Mouse (Mus musculus) liver, adult 2 months (tissue): ENCODE measurements around the gene Ifna4.
"Not testable (repeated sequence)": the region's sequence is repeated elsewhere in the genome, so short reads cannot be mapped to it uniquely, and the experiment has no call there.

ENCODE experiments used
- CTCF ChIP-seq: fragments of 200-500 bp; IDR thresholded peaks from 2 replicates; pipeline ENCODE4 v1.5.1; 2011; ENCODE audit warnings: low read depth, low read length, control low read depth
- POLR2A ChIP-seq: fragments of 200-500 bp; IDR thresholded peaks from 2 replicates; pipeline ENCODE4 v1.6.1; 2011; ENCODE audit warnings: low read length, control low read depth; ENCODE audit not compliant: insufficient read depth; ENCODE audit errors: extremely low read depth

DNA sequence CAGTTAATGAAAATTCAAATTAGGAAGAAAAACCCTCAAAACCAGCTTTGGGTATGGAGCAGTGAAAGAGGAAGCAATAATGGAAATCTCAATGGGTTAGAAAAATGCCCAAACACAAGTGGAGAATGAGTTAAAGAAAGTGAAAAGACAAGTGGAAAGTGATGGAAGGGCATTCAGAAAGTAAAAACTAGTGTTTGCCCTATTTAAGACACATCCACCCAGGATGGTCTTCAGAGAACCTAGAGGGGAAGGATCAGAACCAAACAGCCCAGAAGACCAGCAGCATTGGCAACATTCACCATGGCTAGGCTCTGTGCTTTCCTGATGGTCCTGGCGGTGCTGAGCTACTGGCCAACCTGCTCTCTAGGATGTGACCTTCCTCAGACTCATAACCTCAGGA is 6.4 kb upstream of the Ifna4 start, which contains the start of gene Ifna5:
- TF ChIP-seq POLR2A, CTCF: not testable (repeated sequence)
